Mouse (Mus musculus): Measurements from ENCODE around the gene Timm9.

Timm9 gene

GRCm38 (mm10) chr12:71136130-71136973, at the start of gene Timm9, which contains the start of gene 2700049A03Rik:
Gene Timm9, minus strand, starts transcription at chr12:71136684.
Gene 2700049A03Rik, plus strand, starts transcription at chr12:71136848.
- DNase-seq (ENCODE audit: low spot score) = peak; percentile 87

GRCm38 (mm10) chr12:71184396-71184795, 47.9 kb upstream of the Timm9 start:
- no peak for DNase-seq (ENCODE audit: low spot score)

GRCm38 (mm10) chr12:71183736-71184135, 47.3 kb upstream of the Timm9 start:
- no peak for DNase-seq (ENCODE audit: low spot score)

GRCm38 (mm10) chr12:71169911-71170310, 33.4 kb upstream of the Timm9 start:
- no peak for DNase-seq (ENCODE audit: low spot score)

GRCm38 (mm10) chr12:71164410-71164809, 27.9 kb upstream of the Timm9 start:
- DNase-seq (ENCODE audit: low spot score) = no peak

GRCm38 (mm10) chr12:71157974-71158373, 21.5 kb upstream of the Timm9 start:
- DNase-seq (ENCODE audit: low spot score) = no peak

- DNase-seq (ENCODE audit: low spot score) = no peak
These were observed 18.5 kb upstream of the Timm9 start for GRCm38 (mm10) chr12:71154979-71155378.

- no peak for DNase-seq (ENCODE audit: low spot score)
These were observed 13.7 kb upstream of the Timm9 start for GRCm38 (mm10) chr12:71150167-71150566.

GRCm38 (mm10) chr12:71149456-71149855, 13.0 kb upstream of the Timm9 start:
- DNase-seq (ENCODE audit: low spot score) = no peak

GRCm38 (mm10) chr12:71148801-71149200, 12.3 kb upstream of the Timm9 start:
- no peak for DNase-seq (ENCODE audit: low spot score)

- DNase-seq (ENCODE audit: low spot score) = no peak
These were observed 11.2 kb upstream of the Timm9 start for GRCm38 (mm10) chr12:71147641-71148040.

GRCm38 (mm10) chr12:71141189-71141588, 4.7 kb upstream of the Timm9 start:
- no peak for DNase-seq (ENCODE audit: low spot score)

- DNase-seq (ENCODE audit: low spot score) = no peak
These were observed 2.9 kb upstream of the Timm9 start for GRCm38 (mm10) chr12:71139258-71139828.

- no peak for DNase-seq (ENCODE audit: low spot score)
These were observed 1.2 kb upstream of the Timm9 start for GRCm38 (mm10) chr12:71137686-71138085.

- peak; percentile 84 for DNase-seq (ENCODE audit: low spot score)
These were observed 549 bp upstream of the Timm9 start for GRCm38 (mm10) chr12:71136974-71137491.

GRCm38 (mm10) chr12:71135581-71135980, 903 bp downstream of the Timm9 start:
- DNase-seq (ENCODE audit: low spot score) = no peak

- DNase-seq (ENCODE audit: low spot score) = no peak
These were observed 13.2 kb downstream of the Timm9 start for GRCm38 (mm10) chr12:71123286-71123685.

GRCm38 (mm10) chr12:71122731-71123130, 13.8 kb downstream of the Timm9 start:
- no peak for DNase-seq (ENCODE audit: low spot score)

GRCm38 (mm10) chr12:71116411-71116810, 20.1 kb downstream of the Timm9 start:
- peak; percentile 31 for DNase-seq (ENCODE audit: low spot score)

- no peak for DNase-seq (ENCODE audit: low spot score)
These were observed 22.7 kb downstream of the Timm9 start for GRCm38 (mm10) chr12:71113675-71114288.

GRCm38 (mm10) chr12:71113074-71113473, 23.4 kb downstream of the Timm9 start:
- DNase-seq (ENCODE audit: low spot score) = no peak

- peak; percentile 27 for DNase-seq (ENCODE audit: low spot score)
These were observed 25.2 kb downstream of the Timm9 start, which contains the start of gene Tomm20l for GRCm38 (mm10) chr12:71111331-71111730. Gene Tomm20l, plus strand, starts transcription at chr12:71111428.

Measured in testis, postnatal 14 days (tissue).